Mouse (Mus musculus) megakaryocyte-erythroid progenitor cell, adult 5 weeks (primary cell): ENCODE results near the gene Tma16. TPM values are rescaled to one million over a fixed set of nuclear protein-coding genes. Genes with fewer than 3 reads are reported as not detected.

Source experiments
- polyA plus RNA-seq: library from polyadenylated mRNA; stranded (reverse); fragments of >175 nt; gene quantifications from 2 replicates; pipeline ENCODE4 v1.2.3, GENCODE M21; 2012

The Tma16 gene
- polyA plus RNA-seq: 7.7 and 10.2 TPM in 2 replicates

GRCm38 (mm10) chr8:66486084-66486763, at the start of gene Tma16:
Tma16 (minus strand) TSS chr8:66486530.

GRCm38 (mm10) chr8:66511537-66511936, 25.2 kb upstream of the Tma16 start, which contains the start of gene Tktl2:
Tktl2 (plus strand) TSS chr8:66511756.

Other genes starting within 250 kb of the Tma16 start
- not detected in 2 replicates for gene Tktl2, start 25.2 kb upstream of the Tma16 start, polyA plus RNA-seq
- not detected in 2 replicates for gene Npy5r, start 201.6 kb upstream of the Tma16 start, polyA plus RNA-seq
- gene Npy1r, start 210.7 kb upstream of the Tma16 start, polyA plus RNA-seq: not detected in 2 replicates